Mouse (Mus musculus): ENCODE measurements at regions not wholly inside any gene's neighbourhood (a gene's known extent, or its start where the extent isn't known, plus 50 kb on each side); places are given as distances from the start of the nearest gene placed in this dataset.

DNA sequence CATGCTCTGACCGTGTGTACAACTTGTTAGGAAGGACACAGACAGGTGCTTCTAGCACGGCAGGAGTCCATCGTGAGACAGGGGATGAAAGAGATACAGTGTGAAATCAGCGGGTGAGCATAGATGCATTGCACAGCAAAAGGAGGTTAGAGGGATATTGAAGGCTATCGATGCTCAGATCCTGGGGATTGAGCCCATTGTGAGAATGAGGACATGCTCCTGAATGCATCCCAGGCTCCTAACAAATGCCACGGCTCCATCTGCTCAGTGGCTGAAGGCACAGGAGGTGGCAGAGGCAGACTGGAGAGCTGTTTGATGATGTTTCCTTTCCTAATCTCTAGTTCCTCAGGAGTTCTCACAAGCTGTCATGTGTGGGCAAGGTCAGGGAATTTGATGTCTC lies 114.1 kb upstream of the Btg1 start:
- no peak for DNase-seq

DNA sequence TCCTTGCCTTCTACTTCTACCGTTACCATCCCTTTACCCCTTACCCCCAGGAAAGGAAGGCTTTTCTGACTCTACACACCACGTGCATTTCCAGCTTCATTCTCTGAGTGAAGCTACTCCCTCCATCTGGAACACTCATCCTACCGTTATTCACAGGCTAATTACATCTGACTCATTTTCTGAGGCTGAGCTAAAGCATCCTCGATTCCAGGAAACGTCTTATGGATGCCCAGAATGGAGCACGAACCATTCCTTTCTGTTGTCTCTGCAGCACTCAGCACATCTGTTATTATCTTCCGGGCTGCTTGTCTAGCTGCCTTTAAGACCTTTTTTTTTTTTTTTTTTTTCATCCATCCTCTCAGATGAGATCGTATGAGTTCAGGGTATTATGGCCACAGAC lies 112.5 kb upstream of the Btg1 start:
- DNase-seq = no peak

DNA sequence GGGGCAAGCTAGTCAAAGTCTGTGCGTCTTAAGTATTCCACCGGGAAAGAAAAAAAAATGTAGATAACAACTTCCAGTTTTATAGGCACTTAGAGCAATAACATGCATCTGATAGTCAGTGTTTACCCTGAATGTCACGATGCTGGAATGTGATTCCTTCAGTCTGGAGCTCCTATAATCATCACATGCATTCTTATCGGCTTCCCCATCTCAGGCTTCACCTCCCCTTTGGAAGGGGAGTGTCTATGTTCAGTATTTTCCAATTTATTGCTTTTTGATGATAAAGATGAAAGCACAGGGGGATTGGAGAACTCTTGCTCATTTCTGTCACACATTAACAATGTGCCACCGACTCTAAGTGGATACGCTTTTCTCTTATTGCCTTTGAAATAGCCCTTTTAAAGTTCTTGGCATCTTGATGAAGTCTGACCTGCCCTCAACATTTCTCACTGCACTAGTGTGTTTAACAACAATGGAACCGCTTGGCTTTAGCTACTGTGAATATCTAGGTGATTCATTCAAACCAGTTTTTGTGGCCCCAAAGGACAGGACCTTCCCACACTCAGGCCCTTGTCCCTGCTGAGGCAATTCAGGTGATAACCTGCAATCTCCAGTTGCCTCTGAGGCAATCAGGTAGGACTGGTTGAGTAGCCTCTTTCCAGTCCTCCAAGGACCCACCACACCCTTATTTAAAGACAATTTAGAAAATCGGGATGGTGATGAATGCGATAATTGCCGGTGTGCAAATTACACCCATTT lies 101.5 kb upstream of the Btg1 start:
- no peak for DNase-seq

DNA sequence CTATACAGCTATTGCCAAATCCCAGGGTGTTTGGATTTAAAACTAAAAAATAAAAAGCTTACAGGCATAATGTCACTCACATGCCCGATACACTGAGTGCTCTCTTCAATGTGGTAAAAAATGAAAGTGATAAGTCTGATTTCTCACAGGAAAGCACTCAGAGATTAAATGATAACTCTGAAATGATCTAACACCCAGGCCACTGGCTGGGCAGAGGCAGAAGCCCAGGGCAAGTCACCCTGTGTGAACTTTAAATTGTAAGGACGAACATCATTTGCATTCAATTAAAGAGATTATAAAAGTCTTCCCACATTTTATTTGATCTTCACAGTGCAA lies 100.9 kb upstream of the Btg1 start:
- no peak for DNase-seq

DNA sequence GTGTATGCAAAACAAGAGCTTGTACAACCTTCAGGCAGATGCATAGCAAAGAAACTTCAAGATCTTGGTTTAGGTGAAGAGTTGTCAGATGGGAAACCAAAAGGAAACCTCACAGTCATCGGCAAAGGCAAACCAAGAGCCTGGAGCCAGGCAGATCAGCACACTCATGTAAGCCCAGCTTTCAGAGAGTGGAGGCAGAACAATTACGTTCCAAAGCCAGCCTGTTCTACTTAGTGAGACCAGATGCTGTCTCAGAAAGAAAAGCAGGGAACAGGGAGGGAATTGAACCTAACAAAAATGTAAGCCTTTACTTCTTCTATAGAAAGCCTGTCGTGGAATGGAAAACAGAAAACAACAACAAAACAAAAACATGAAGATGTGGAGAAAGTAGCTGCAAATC lies 97.4 kb upstream of the Btg1 start:
- no peak for DNase-seq

DNA sequence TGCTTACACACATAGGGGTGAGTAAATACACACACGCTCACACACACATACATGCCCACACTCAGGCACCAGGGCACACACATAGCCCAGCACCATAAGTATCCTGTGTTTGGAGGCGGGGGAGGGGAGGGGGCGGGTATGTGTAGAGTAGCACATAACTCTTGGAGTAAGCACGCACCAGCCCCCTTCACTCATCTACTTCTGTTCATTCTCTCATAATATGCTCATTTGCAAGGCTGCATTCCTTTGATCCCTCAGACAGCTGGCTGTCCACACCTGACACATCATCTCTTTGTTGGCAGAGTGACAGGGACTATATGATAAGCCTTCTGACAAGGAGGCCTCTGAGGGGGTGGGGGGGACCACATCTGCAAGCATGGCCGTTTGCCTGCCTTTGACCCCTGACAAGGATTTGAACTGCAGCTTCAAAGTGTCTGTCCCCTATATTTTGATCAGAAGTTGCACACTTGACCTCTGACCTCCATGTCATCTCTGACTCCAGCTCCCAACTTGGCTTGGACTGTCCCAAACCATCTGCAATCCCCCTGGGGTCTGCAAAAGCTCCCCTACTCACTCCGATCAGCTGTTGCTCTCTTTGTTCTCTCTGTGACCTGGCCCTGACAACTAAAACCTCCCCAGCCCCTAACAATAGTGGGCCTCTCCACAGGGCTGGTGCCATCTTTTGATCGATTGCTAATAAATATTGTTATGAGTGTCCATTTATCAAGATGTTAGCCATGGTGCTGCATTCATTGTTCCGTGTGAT lies 95.6 kb upstream of the Btg1 start:
- peak; percentile 23 for DNase-seq

DNA sequence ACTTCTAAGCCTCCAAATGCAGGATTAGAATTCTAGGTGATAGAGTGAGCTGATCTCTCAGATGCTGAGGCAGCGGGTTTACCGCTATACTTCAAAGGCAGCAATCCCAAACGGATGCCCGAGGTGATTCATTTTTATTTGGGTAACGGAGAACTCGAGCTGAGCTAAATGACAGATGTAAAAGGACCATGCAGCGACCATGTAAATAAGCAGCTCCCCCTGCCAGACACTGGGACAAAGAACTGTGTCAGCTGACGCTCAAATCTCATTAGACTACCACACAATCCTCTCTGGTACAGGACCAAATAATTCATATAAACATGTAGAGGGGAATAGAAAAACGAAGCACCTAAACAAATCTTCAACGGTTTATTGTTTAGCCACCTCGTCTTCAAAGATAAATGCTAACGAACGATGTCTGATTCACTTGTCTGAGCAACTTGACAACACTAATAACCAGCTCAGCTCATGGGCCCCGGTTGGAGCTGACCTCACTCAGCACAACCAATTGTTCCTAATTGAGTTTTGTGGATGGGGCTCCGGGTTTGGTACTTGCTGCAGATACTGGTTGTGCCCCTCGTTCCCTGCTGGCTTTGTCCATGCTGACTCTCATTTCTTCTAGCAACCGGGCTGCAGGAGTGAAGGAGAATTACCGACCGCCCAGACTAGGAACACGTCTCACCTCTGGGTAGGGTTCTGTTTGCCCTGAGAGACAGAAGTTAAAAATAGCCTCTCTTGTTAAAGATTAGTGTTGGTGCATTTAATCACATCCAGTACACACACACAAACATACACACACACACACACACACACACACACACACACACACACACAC lies 92.6 kb upstream of the Btg1 start:
- no peak for DNase-seq

DNA sequence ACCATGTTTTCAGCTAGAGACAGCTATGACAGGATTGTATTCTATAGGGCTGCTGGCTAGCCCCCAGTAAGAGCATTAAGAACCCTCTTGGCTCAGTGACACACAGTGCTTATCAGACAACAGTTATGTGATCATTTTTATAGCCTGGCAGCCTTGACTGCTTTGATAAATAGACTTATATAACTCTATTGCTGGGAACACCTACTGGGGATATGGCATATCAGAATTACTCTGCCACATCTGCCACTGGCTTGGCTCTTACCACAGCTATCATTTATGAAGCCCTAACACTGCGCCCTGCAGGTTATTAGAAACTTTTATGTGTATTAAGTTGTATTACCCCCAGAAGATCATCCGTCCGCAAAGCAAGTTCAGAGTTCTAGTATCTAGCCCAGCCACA lies 88.9 kb upstream of the Btg1 start:
- DNase-seq = no peak

DNA sequence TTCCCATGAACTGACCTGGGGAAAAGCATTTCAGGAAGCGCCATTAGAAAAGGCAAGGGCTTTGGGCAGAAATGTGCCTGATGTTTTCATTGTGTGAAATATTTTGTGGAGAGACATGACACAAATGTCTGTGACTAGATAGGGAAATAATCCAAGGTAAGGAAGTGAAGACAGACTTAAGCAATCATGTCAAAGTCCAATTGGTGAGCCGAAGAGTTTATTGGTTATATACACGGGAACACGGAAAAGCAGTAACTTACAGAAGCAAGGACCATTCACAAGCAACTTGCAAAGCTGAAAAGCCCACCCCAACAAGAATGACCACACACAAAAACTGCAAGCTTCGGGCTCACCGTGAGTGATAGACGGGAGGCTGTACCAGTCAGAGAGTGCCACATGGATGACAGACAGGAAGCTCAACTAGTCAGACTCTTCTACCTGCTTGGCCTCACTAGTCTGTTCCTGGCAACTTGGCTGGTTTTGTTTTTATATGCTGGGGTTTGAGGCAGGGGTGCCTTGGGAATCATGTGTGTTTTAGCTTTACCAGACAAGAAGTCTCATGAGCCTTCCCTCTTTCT lies 82.2 kb upstream of the Btg1 start:
- DNase-seq = no peak

DNA sequence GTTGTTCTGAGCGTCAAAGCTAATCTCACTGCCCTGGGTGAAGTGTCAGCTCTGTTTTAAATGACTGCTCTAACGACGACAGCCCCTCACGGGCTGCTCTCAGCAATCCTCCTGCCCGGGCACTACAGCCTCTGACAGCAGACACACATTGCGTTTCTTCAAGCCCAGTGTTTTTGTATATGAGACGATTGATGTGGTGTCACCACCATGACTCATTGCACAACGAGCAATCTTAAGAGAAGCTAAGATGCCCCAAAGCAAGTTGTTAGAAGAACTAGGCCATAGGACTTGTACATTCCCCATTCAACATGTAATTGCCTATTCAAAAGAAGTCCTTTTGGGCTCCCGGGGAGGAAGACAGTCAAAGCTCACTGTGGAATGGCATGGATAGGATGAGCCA lies 81.3 kb upstream of the Btg1 start:
- DNase-seq = no peak

DNA sequence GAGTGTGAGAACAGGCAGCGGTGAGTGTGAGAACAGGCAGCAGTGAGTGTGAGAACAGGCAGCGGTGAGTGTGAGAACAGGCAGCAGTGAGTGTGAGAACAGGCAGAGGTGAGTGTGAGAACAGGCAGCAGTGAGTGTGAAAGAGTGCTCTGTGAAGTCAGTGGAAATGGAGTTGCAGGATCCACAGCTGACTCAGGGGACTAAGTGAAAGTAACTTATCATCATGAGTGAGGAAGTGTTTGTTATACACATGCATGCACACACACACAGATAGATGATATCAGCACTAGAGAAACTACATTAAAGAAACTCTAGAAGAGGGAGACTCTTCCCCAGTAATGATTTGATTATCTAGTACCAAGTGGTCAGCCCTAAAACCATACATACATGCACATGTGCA lies 76.0 kb upstream of the Btg1 start:
- DNase-seq = no peak

DNA sequence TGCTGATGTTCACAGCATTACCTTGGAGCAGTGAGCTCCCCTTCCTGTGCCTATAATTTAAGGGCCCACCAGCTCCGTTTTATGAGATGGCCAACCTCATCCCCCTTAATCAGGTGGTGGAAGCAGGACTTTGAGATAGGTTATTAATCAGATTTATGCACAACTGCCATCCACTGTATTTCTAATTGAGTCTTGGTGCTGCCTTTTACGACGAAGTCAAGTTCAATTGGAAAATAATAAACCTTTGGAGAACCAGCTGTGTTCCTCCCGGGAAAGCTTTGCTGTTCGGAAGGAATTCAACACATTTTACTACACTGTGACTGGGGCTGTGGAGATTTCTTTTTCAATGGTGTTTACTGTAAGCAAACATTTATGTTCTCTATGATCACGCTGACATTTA lies 71.5 kb upstream of the Btg1 start:
- no peak for DNase-seq

DNA sequence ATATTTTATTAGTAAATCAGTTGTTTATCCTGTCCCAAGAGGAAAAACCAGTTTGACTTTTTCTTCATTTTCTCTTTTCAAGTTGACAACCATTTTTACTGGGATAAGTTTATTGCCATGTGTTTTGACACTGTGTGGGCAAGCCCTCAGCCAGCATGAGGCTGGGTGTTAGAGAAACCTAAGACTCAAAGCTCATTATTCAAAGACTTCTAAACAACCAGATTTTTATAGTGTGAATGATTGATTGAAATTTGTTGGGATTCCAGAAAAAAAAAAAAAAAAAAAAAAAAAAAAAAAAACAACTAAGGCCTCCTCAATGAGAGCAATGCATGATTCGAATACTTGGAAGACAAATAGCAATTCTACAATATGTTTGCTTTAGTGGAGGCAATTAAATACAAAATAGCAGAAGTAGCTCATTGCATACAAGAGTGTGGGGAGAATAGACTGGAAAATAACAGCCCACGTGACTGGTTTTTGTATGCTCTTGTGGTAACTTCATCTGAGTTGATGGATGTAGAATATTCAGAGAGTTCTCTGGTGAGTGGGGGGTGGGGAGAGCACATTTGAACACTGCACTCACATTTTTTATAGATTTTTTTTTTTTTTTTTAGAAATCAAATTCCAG lies 70.9 kb upstream of the Btg1 start:
- DNase-seq = no peak

DNA sequence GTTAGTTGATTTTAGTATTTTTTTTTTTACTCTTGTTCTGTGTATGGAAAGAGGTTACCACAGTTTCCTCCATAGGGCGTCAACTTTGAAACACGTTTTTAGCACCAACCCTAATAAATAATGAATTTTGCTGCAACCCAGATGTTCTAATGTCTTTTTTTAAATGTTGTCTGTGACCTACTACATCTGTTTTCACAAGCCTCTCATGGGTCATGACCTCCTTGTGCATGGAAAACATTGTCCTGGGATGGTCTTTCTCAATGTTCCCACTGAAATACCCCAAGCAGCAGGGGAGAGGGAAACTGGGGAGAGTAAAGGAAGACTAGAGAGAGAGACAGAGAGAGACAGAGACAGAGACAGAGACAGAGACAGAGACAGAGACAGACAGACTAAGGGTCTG lies 67.2 kb upstream of the Btg1 start:
- DNase-seq = peak; percentile 11

DNA sequence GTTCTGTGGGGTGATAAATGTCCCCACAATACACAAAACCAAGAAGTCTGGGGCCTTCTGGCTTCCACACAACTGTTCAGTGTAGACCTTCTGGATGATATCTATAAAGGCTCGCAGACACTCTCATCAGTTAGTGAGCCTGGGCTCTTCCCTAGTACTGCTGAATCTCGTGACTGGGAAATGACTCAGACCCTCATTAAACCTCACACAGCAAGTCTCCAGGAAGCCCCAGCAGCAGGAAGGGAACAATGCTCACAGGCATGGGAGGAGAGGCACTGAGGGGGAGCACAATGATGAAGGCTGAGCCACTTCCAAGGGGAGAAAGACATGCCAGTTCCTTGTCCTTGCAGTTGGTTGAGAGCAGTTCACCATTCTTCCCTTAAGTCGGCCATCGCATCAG lies 66.5 kb upstream of the Btg1 start:
- no peak for DNase-seq

DNA sequence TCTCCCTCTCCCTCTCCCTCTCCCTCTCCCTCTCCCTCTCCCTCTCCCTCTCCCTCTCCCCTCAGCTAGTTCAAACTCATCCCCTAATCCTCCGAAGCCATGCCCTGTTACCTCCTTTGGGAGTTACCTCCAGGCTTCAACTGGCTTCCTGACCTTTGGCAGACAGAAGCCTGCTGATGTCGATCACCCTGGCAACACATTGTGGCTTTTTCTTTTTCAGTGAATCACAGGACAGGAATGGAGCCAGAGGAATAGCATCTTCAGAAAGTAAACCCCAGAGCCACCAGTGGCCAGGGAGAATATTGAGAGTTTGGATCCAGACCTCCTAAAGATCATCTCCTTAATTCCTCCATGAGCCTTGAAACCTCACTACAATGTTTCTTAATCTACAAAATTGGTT lies 59.5 kb upstream of the Btg1 start:
- no peak for DNase-seq

DNA sequence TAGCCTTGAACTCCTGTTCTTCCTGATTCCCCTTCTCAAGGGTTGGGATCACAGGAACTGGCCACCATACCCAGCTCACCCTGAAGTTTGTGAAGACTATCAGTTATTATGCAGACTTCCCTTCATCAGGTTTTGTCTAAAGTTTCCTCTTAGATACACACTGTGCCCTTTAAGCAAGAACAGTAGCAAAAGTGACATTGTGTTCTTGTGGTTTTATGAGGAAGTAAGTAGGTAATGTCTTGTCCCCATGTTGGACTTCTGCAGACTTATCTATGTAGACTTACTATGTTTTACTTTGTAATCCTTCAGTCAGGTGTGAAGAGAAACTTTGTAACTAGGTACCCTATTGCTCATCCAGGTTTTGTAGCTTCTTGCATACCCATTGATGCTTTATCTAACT lies 51.5 kb upstream of the Btg1 start:
- DNase-seq = no peak
